Mouse (Mus musculus) cerebellum, postnatal 4 days (tissue): Measurements from ENCODE around the gene Map1lc3b.
A peak's percentile ranks its signal among the peaks of the same experiment; 100 is the strongest.
"Not testable (repeated sequence)": the region's sequence is repeated elsewhere in the genome, so short reads cannot be mapped to it uniquely, and the experiment has no call there.

Experiments used
- DNase-seq, 2 experiments: peaks; one replicate each; pipeline ENCODE4 v3.0.0; 2022; ENCODE audit warnings: low spot score in 2 of 2, mixed read lengths in 1 of 2

Map1lc3b gene

GRCm38 (mm10) chr8:121573275-121573674 lies 16.9 kb upstream of the Map1lc3b start:
- DNase-seq, result no peak

GRCm38 (mm10) chr8:121575661-121576060 lies 14.5 kb upstream of the Map1lc3b start:
- DNase-seq, result no peak

GRCm38 (mm10) chr8:121577751-121578675 lies 12.1 kb upstream of the Map1lc3b start:
- DNase-seq, result no peak

- peak; percentile 76 to 90 for DNase-seq
These were observed 11.3 kb upstream of the Map1lc3b start, which contains the start of gene Fbxo31 for GRCm38 (mm10) chr8:121578676-121579451. TSS of gene Fbxo31 (minus strand) at chr8:121578806.

GRCm38 (mm10) chr8:121580465-121580864 lies 9.7 kb upstream of the Map1lc3b start:
- DNase-seq, result no peak

GRCm38 (mm10) chr8:121583653-121584052 lies 6.5 kb upstream of the Map1lc3b start:
- no peak for DNase-seq

- no peak for DNase-seq
These were observed 5.4 kb upstream of the Map1lc3b start for GRCm38 (mm10) chr8:121584730-121585129.

- peak; percentile 98 to 99 for DNase-seq
These were observed 4.9 kb upstream of the Map1lc3b start for GRCm38 (mm10) chr8:121585159-121585825.

- no peak for DNase-seq
These were observed 1.4 kb upstream of the Map1lc3b start for GRCm38 (mm10) chr8:121588750-121589149.

GRCm38 (mm10) chr8:121589205-121589726 lies 895 bp upstream of the Map1lc3b start:
- DNase-seq, result no peak

- peak in 1 of 2 experiments; percentile 24 for DNase-seq
These were observed 1.3 kb downstream of the Map1lc3b start for GRCm38 (mm10) chr8:121591178-121592066.

- no peak for DNase-seq
These were observed 3.1 kb downstream of the Map1lc3b start for GRCm38 (mm10) chr8:121593293-121593692.

GRCm38 (mm10) chr8:121593983-121594382 lies 3.8 kb downstream of the Map1lc3b start:
- DNase-seq, result no peak

GRCm38 (mm10) chr8:121597492-121597891 lies 7.3 kb downstream of the Map1lc3b start:
- DNase-seq, result not testable (repeated sequence)

- DNase-seq, result no peak
These were observed 8.0 kb downstream of the Map1lc3b start for GRCm38 (mm10) chr8:121598190-121598589.

GRCm38 (mm10) chr8:121598892-121599291 lies 8.7 kb downstream of the Map1lc3b start:
- DNase-seq, result peak; percentile 63 to 86

- DNase-seq, result no peak
These were observed 9.7 kb downstream of the Map1lc3b start for GRCm38 (mm10) chr8:121599842-121600241.

GRCm38 (mm10) chr8:121602411-121602810 lies 12.2 kb downstream of the Map1lc3b start:
- no peak for DNase-seq

GRCm38 (mm10) chr8:121602860-121603259 lies 12.7 kb downstream of the Map1lc3b start:
- peak in 1 of 2 experiments; percentile 72 for DNase-seq

GRCm38 (mm10) chr8:121603801-121604200 lies 13.6 kb downstream of the Map1lc3b start:
- no peak for DNase-seq

GRCm38 (mm10) chr8:121607661-121608060 lies 17.5 kb downstream of the Map1lc3b start:
- DNase-seq, result no peak
